Mouse (Mus musculus): ENCODE results near the gene 2210011C24Rik.
A peak's percentile ranks its signal among the peaks of the same experiment; 100 is the strongest.
"Not testable (repeated sequence)": the region's sequence is repeated elsewhere in the genome, so short reads cannot be mapped to it uniquely, and the experiment has no call there.

Gene 2210011C24Rik

GRCm38 (mm10) chr8:83990170-83990569 lies 21.8 kb downstream of the 2210011C24Rik start:
- no peak for DNase-seq

DNA sequence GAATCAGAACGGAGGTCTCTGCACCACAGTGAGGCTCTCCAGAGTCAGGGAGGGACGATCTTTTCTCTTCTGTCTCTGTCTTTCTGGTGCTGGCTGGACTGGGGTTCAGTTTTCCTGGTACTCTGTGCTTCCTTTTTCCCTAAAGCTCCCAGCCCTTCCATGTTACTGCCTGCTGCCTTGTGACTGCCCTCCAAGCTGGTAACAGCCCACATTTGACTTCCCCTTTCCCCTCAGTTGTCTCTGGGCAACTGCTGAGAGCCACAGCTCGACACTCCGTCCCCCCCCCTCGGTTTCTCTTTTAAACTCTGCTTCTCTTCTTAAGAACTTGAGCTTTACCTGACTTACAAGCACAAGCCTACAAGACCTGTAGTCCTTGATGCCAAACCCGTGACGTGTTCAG lies 22.7 kb downstream of the 2210011C24Rik start:
- DNase-seq: no peak

DNA sequence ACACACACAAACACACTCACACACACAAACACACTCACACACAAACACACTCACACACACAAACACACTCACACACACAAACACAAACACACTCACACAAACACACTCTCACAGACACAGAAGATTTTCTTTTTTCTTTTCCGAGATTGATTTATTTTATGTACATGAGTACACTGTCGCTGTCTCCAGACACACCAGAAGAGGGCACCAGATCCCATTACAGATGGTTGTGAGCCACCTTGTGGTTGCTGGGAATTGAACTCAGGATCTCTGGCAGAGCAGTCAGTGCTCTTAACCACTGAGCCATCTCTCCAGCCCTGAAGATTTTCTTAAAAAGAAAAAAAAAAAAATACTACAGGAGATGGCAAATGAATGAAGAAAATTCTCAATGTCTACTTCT lies 28.7 kb downstream of the 2210011C24Rik start:
- not testable (repeated sequence) for DNase-seq

DNA sequence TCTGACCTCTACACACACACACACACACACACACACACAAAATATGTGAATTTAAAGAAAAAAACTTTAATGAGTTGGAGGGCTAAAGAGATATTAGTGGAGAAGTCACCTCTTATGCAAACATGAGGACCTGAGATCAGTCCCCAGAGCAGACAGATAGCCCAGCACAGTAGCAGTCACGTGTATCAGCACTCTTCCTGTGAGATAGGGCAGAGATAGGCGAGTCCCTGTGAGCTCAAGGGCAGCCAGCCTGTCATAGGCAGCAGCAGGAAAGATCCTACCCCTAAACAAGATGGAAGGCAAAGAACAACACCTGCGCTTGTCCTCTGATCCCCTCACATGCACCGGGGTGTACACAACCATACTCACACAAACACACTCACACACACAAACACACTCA lies 29.5 kb downstream of the 2210011C24Rik start:
- DNase-seq: no peak

- DNase-seq: no peak
These were observed 30.4 kb downstream of the 2210011C24Rik start for GRCm38 (mm10) chr8:83981533-83981932.

DNA sequence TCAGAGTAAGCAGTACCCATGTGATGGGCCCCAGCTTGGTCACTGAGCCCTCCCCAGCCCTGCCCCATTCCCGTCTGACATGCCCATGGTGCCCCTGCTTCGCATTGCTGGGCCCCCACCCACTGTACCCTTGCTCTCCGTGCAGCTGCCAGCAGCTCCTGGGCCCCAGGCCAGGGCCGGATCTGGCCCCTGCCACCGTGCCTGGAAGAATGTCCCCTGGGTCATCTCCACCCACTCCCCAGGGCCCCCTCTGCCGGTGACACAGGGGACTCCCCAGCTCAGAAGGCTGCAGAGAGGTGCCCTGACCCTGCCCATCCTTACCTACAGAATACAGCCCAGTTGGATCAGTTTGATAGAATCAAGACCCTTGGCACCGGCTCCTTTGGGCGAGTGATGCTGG lies 31.1 kb downstream of the 2210011C24Rik start:
- no peak for DNase-seq

DNA sequence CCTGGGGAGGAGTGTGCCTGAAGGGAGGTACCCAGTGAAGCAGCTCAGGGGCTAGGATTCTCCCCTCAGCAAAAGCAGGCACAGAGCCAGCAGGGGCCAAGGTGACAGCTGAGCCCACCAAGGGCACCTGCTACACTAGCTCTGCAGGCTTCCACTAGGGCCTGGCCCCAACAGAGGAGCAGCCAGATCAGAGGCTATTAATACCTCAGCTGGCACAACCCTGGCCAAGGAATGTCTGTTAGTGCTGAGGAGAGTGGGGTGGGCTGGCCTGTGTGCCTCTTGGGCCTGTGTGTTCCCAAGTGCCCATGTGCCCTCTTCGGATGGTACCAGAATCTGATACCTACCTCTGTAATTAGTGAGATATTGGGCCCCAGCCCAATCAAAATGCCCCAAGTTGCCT lies 31.7 kb downstream of the 2210011C24Rik start:
- DNase-seq: no peak

GRCm38 (mm10) chr8:83978200-83978599 lies 33.8 kb downstream of the 2210011C24Rik start:
- DNase-seq: no peak

DNA sequence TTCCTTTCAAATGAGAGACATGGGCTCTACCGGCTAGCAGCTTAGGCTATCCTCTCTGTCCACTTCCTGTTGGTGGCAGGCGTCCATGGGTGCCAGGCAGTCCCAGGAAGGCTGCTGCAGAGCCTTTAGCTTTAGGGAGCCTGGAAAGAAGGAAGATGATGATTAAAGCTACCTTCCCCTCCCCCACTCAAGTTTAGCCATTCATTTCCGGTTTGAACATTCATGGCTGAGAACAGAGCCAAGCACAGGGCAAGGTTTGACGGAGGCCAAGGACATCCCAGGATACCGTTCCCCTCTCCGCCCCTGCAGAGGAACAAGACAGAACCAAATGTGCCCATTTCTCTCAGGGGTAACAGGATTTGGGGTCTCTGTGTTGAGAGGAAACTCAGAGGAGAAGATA lies 34.3 kb downstream of the 2210011C24Rik start:
- no peak for DNase-seq

DNA sequence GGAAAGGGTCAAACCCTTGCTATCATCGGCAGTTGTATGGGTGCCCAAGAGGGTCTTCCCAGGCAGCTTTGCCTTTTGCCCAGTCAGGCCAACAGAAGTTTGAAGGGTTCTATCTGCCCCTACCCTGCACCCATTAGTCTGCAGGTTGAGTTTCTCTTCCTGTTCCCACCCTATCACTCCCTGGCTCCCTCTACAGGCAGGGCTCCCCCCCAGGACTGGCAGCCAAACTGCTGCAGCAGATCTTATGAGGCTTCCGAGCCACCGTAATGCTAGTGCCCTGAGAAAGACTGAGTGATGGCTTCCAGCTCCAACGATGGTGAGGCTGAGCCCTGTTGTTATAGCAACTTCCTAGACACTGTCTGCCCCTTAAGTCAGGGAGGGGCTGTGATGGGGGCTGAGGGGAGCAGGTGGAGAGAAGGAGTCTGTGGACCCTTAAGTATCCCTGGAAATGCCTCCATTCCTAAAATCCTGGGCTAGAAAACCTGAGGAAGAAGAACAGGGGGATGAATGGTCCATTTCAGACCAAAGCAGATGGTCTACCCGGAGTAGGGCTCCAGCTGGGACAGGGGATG lies 35.1 kb downstream of the 2210011C24Rik start:
- DNase-seq: no peak

- DNase-seq: no peak
These were observed 35.8 kb downstream of the 2210011C24Rik start for GRCm38 (mm10) chr8:83976101-83976630.

- DNase-seq: no peak
These were observed 37.5 kb downstream of the 2210011C24Rik start for GRCm38 (mm10) chr8:83974521-83974920.

DNA sequence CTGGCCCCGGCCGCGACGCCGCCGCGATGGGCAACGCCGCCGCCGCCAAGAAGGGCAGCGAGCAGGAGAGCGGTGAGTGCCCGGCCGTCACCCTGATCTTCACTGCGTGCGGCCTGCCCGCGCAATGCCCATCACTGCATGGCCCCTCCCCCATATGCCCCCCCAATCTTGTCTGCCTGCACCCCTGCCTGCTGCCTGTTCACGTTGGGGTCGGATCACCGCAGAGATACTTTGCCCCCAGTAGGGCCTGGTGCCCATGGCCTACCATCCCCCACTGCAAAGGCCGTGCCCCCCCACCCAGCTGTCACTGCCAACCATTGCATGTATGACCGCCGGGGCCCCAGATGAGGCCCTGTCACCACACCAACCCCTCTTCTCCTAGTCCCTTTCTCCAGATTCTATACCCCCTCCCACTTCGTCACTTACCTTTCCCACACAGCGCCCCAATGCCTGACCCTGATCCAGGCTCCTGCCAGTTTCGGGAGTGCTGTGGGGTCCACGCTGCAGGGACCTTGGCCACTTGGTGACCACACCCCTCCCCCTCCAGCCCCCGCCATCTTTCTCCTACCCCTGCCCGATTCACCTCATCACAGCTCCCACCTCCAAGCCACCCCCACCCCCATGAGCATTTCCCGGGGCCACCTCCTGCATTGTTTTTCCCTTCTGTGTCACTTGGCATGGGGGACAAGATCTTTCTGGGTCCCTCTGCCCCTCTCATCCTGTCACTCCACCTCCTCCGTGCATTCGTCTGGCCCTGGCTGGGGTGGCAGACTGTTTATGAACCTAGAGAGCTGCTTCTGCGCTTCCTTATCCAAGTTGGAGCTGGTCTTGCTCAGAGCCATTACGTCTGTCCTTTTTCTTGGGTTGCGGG lies 38.6 kb downstream of the 2210011C24Rik start:
- DNase-seq: no peak

GRCm38 (mm10) chr8:83972150-83973120 lies 39.5 kb downstream of the 2210011C24Rik start, which contains the start of gene Prkaca:
Prkaca (plus strand) TSS chr8:83972993.
- DNase-seq: peak; percentile 100

GRCm38 (mm10) chr8:83971661-83972060 lies 40.3 kb downstream of the 2210011C24Rik start:
- DNase-seq: no peak

DNA sequence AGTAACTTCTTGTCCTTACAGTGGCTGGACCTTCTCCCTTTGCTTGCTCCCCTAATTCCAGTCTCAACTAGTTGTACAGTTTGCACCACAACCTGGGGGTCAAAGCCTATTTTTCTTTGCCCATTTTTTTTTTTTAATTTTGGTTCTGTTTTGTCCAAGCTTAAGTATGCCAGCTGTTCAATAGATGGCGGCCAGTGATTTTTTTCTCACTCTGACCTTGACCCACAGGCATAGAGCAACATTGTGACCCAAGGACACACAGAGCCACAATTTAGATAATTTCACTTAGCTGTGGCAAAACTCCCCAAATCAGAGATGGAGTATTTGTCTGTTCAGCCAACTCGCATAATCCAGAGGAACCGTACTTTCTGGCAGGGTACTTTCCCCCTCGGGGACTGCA lies 40.9 kb downstream of the 2210011C24Rik start:
- no peak for DNase-seq

- DNase-seq: no peak
These were observed 44.3 kb downstream of the 2210011C24Rik start for GRCm38 (mm10) chr8:83967701-83968100.

DNA sequence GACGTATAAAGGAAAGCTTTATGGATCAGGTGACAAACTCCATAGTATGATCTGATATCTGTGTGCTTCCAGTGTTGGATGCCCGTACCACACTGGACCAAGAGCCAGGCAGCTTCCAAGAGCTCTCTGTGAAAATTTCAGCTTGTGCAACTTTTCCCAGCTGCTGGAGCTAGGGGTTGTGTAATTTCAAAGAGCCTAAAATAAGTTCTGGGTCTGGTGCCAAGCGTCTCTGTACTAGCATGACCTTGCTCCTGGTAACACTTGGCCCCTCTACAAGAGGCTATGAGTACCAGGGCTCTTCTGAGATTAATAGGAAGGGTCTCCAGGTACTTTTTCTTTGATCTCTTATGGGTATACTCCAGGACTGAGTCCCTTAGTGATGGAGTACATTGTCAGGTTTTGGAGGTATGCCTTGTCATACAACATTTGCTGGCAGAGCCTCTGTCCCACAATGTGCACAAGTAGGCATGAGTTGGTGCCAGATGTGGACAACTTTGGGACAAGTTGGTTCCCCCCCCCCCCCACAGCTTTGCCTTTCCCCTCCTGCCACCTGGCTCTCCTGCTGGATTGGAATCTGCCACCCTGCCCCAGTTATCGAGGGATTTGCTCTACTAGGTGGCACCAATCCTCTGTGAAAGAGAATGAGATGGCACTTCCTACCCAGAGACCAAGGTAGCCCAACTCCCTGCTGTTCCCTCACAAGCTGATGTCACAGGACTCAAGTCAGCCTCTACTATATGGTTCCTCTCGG lies 47.8 kb downstream of the 2210011C24Rik start:
- no peak for DNase-seq

Measured in layer of hippocampus, adult 9-11 months (tissue).